Mouse (Mus musculus) monocyte, adult 2 months (primary cell): Measurements from ENCODE around the gene Ino80d.

Experiments
- DNase-seq, 2 experiments: peaks; one replicate each; pipeline ENCODE4 v3.0.0; 2022; ENCODE audit warnings: low spot score in 2 of 2, low read depth in 1 of 2

Gene Ino80d

GRCm38 (mm10) chr1:62992648-62993047, 121.8 kb downstream of the Ino80d start:
- no peak for DNase-seq

GRCm38 (mm10) chr1:62991021-62991420, 123.4 kb downstream of the Ino80d start:
- DNase-seq, result no peak

DNA sequence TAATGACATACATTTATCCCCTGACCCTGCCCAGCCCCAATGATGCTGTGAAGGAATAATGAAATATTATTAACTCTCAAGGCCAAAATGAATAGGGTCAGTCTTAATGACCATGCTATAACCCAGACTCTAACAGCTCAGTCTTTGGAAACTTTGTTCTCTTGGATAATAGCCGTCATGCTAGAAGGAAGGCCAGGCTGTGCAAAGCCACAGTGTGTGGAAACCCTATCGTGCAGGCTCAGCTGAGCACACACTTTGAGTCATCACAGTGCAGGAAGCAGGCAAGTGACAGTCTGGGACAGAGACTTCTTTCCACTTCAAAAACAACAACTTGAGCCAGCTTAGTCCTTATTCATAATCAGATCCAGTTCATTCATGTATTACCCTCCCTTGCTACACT, 126.9 kb downstream of the Ino80d start:
- no peak for DNase-seq

DNA sequence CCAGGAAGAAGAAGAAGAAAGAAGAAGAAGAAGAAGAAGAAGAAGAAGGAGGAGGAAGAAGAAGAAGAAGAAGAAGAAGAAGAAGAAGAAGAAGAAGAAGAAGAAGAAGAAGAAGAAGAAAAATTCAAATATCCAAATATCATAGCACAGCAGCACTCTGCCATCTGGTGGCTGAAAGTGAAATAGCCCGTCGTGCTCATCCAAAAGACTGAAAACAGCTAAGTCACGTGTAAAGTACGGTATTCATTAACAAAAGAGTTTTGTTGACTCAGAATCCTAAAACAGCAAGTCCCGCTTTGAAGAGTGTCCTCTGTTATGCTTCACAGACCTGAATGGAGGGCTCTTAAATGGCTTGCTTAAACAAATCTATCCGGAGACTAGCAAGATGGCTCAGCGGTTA, 128.2 kb downstream of the Ino80d start:
- no peak for DNase-seq

DNA sequence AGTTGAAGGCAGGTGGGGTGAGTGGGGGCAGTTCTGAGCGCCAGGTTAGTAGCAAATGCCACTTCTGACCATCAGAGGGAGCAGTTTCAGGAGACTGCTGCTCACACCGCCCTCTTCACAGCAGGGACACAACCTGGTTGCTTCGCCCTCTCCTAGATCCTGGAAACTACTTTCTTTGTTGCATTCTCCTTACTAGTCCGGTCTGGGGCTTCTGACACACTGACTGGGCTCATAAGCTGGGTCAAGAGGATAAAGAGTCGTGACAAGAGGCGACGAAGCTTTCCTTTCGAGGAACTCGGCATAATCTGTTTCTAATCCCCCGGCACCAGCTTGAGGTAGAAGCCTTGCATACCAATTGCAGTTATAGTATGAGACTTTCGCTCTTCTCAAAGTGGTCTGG, 129.9 kb downstream of the Ino80d start:
- no peak for DNase-seq

GRCm38 (mm10) chr1:62976742-62977141, 137.7 kb downstream of the Ino80d start:
- DNase-seq, result no peak

DNA sequence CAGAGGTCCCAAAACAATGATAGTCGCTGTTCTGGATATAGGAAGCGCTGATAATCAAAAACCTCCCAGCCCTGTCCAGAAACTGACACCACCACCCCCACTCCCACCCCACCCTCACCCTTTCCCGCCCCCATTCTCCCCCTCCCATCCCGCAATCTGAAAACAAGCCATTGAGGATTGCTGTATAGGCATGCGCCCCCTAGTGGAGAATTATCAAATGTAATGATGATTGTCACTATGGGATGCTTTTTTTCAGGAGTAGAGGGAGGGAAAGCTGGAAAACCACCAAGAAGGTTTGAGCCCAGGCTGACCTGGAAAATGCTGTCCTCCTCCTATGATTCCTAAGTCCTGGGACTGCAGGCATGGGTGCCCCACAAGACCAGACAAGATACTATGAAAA, 147.6 kb downstream of the Ino80d start:
- DNase-seq, result no peak

GRCm38 (mm10) chr1:62964291-62964690, 150.2 kb downstream of the Ino80d start:
- DNase-seq, result no peak

DNA sequence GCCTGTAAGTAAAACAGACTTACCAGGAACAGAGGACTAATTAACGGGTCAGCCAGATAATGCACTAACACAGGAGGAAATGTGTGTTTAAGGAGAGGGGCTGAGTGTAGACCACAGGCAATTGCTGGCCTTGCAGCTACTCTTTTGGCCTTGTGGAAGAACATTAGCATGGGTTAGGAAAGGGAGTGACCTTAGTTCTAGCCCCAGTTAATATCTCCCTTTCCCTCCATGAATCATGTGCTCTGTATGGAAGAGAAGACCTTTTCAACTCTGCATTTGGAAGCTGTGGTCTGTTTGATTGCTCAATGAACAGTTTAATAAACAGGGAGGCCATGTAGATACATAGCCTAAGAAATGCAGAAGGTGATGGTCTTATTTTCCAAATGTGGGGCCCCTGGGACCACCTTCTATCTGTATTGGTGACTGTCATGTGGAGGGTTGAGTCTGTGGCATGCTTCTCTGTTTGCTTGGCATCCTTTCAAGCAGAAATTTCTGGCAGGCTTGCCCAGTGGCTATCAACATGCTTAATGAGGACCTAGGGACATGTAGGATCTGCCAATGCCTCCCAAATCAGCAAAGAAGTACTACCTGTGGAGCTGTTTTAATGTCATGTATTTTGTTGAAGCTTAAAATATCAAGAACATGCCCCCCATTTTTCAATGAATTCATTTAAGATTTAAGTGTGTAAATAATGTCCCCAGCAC, 157.4 kb downstream of the Ino80d start:
- no peak for DNase-seq

- no peak for DNase-seq
These were observed 157.9 kb downstream of the Ino80d start for GRCm38 (mm10) chr1:62956526-62956925.

DNA sequence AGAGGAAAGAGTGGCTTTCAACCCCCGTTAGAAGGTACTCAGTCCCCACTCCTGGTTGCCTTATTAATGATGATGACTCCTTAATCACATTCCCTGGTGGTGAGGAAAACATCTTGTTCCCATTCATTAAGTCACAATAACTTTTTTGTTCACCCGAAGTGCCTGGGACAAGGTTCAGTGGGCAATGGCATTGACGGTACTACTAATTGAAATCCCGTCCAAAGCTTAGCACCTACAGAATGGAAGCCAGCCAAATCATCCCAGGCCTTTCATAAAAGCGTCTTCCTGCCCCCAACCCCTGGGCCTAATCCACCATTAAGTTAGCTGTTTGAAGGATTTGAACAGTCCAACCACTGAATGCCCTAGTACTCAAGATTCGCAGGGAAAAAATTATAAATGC, 159.1 kb downstream of the Ino80d start:
- DNase-seq, result no peak

GRCm38 (mm10) chr1:62953036-62953435, 161.4 kb downstream of the Ino80d start:
- DNase-seq, result no peak

DNA sequence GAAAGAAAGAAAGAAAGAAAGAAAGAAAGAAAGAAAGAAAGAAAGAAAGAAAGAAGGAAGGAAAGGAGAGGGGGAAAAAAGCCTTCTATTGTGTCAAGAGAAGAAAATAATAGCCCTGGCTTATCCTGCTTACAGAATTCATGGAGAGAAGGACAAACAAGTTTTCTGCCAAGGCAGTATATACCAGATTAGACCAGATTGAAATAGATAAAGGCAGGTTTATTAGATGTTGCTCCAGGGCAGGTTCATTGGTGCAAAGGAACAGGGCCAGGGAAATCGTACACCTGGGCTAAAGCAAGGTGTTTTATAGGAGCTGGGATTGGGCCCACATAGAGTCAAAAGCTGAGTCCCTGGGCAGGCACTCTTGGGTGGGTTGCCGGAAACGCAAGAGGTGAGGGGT, 162.1 kb downstream of the Ino80d start:
- no peak for DNase-seq

DNA sequence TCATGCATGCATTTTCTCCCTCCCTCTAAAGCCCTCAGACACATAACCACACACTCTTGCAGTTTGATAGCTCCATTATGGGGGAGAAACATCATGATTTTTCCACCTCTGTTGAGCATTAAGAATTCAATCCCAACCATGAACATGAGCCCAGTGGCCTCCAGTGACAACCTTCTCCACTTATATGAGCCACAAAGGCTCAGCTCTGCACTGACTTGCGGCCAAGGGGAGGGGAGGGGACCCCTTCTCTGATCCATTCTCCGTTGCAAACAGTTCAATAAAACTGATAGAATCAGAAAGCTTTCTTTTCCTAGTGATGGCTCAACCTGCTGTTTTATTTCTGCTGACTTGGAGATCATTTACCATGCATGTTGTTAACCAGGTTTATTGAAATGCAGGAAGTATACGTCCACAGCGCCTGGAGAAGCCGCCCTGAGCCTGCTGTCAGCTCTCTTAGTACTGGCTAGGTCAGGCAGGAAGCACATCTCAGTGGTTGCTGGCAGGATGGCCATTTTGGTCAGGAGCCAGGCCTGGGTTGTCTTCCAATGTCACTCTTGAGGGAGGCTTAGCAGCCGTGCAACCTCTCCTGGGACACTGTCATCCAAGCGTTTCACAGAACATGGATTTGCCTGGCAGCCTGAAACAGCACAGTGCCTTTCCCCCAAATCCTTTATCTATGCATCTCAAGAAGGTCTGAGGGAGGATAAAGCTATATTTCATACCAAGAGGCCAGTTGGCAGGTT, 163.2 kb downstream of the Ino80d start:
- DNase-seq, result no peak

DNA sequence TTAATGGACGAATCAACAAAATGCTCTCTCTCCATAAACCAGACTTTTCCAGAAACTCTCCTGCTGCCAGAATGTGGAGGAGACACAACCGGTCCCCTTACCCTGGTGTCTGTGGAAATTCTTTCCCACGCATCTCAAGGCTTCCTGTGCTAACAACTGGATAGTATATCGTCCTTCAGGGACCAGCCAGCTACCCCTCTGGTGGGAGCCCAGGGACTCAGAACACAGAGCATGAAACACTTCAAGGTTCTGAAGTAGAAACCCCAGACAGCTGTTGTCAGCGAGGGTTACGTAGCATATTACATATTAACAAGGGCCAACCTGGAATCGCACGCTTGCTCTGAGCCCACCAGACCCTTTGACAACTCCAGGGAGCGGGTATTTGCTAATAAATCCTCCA, 163.9 kb downstream of the Ino80d start:
- DNase-seq, result no peak

DNA sequence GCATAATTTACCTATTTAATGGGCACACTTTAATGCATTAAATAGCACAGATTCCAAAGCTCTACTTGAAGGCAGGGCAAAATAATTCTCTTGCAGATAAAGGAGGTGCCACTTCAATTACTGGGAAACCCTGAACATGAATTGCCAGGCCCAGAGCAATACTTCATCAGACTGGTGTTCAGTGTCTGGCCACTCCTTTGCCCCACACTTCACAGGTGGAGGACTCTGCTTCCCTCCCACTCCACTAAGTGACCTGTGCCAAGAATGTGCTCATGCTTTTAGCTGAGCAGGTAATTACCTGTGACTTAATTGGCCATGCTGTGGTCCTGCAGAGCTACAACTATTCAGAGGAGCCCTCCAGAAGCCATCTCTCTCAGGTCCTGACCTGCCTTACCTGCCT, 166.7 kb downstream of the Ino80d start:
- DNase-seq, result no peak

DNA sequence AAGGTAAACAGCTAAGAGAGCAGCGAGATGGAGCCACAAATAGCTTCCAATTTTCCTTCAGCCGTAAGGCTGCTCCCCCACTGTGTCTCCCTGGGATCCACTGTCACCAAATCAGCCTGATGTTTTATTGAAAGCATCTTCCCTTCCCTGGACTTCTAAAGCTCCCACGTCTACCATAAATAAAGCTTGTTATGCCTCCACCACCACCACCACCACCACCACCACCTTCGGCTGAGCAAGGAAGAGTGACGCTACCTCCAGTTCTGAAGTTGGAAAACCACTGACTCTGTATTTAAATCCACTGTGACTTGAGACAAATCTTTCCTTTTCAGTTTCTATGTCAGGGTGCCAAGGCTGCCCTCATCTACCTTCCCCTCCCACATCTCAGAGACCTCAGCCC, 167.5 kb downstream of the Ino80d start:
- no peak for DNase-seq

DNA sequence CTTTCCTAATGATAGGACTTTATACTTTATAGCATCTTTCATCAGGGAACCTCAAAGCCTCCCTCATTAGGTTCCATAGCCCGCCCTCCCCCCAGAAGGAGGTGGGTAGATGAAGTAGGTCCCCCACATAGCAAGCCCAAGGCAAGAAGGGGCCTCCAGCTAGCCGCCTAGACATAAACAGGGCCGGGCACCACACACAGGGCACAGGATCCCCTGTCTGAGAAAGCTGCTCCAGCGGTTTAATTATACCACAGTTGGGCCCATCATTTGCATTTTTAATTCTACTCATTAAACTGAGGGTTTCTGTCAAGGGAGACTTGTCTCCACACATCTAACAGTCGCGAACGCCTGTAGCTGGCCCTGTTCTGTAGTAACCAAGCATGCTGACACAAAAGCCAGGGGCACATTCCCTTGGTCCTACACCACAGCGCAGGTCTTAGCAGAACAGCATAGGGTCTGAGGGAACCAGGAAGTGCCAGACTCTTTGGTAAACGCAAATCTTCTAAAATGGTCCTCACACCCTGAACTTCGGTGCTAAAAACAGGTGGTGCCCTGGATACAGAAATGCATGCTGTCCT, 179.6 kb downstream of the Ino80d start:
- no peak for DNase-seq

- no peak for DNase-seq
These were observed 180.4 kb downstream of the Ino80d start for GRCm38 (mm10) chr1:62934100-62934513.

DNA sequence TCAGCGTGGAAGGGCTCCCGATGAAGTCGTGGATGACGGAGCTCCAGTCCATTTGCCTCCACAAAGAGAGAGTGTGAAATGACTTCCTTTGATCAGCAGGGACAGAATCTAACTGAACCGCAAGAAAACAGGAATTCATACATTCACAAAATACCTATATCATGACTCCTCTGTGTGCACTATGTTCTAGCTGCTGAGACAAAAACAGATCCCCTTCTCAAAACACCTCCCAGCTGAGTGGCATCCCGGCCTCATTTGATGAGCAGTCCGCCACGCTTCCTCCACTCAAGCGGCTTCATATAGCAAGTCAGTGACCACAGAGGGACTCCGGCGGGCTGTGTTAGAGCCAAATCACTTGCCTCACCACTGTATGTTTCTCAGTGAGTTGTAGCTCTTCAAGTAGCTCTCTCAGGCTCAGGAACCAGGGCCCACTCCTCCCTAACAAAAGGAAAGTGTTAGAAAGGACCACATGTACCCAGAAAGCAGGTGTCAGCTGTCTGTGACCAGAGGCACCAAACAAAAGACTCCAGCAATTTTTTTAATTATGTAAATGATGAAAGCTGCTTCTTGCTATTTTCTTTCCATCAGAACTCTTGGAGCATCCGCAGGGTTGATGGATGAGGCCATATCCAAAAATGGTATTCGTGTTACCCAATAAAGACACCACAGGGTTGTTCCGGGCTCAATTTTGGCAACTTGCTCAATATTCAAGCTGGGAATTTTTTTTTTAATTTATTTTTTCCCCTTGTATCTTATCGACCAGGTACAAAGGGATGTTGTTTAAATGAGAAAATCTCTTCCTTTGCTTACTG, 181.0 kb downstream of the Ino80d start:
- DNase-seq, result no peak

DNA sequence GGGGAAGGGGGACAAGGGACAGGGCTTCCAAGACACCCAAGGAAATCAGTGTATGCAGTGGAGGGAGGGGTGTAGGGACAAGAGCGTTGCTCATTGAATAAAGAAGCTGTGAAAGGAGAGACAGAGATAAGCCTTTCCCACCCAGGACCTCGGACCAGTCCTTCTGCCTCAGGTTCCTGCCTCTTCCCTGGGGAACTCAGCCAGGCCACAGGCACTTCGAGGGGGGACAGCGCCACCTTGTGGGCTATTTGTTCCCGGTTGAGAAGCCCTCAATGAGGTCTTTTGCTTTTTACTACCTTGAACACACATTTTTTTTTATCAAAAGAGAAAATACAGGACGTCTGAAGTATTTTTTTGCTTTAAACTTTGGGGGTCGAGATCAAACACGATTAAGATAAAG, 185.0 kb downstream of the Ino80d start:
- DNase-seq, result no peak

DNA sequence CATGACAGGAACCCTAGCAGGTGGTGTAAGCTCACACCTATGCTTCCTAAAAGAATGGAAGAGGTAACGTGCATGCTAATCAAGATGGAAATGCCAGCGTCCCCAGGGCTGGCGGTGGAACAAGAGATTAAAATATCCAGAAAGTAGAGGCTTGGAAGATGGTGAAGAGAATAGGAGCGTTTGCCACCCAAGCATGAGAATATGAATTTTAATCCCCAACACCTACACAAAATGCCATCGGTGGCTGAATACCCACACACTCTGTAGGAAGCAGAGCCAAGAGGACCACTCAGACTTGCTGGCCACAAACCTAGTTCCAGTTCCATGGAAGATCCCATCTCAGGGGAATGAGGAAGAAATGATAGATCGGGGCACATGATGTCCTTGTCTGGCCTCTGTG, 195.2 kb downstream of the Ino80d start:
- DNase-seq, result no peak
